11 mouse cellular contexts compared by ENCODE assay signal in genomic region chr8:34455376-34455775, GRCm38 (mm10).
DNase-seq lines count a peak whose midpoint lies in the region; ATAC-seq lines count a peak whose summit lies in the region.
"Had no signal": no experiment of that assay in that cellular context is flagged by ENCODE, and none has a peak within 500 bp of the region (broad histone marks: within the 10 kb centered on the region; RNA-seq: fewer than 3 reads in every experiment).

No protein-coding gene starts in this region.

- intact Hi-C loops in left cerebral cortex, postnatal 4 days (cut with DNase I) = no loop called here

- peak; percentile 18 for DNase-seq in embryo, embryonic 11 days
- DNase-seq in embryo, embryonic 9.5 days (ENCODE audit: extremely low spot score) = no peak
- peak; percentile 8 for DNase-seq in left cerebral cortex, postnatal 4 days
- DNase-seq in left cerebral cortex, adult 18-20 months (ENCODE audit: low spot score in 2 of 2) = no peak
- peak; percentile 70 to 73 for DNase-seq in B cell, adult 2 months
- DNase-seq in kidney, postnatal 10 days = peak; percentile 60
- no peak for DNase-seq in adipocyte (ENCODE audit: low spot score)
- DNase-seq: gastrocnemius, adult 2 months; layer of hippocampus, postnatal 36 days had no signal

- no peak for ATAC-seq in CD4-positive, CD25-positive, alpha-beta regulatory T cell, adult 4 months
- ATAC-seq: activated CD4-positive, CD25-positive, alpha-beta regulatory T cell, adult 4 months had no signal

Comparison
In these comparisons a context has a peak if more than half of its experiments do, and no peak if none do; other contexts are left out.
1. DNase-seq: peak in embryo, embryonic 11 days (single experiment), left cerebral cortex, postnatal 4 days (single experiment), B cell, adult 2 months (2 of 2) and kidney, postnatal 10 days (single experiment); none in embryo, embryonic 9.5 days (single experiment), left cerebral cortex, adult 18-20 months (0 of 2) and adipocyte (single experiment).